Mouse (Mus musculus) thymus, adult 2 months (tissue): ENCODE results near the gene Spata17.

Experiments used
- CTCF ChIP-seq: fragments of 200-500 bp; IDR thresholded peaks from 2 replicates; pipeline ENCODE4 v1.5.1; 2012; ENCODE audit warnings: mild to moderate bottlenecking, control low read depth, low read length, moderate library complexity, borderline replicate concordance; ENCODE audit not compliant: control insufficient read depth, poor library complexity, insufficient read depth; ENCODE audit errors: extremely low read depth
- POLR2A ChIP-seq: fragments of 200-500 bp; IDR thresholded peaks from 2 replicates; pipeline ENCODE4 v1.6.1; 2012; ENCODE audit warnings: mild to moderate bottlenecking, low read length, control low read depth, moderate library complexity; ENCODE audit not compliant: control insufficient read depth, poor library complexity, insufficient read depth; ENCODE audit errors: extremely low read depth

DNA sequence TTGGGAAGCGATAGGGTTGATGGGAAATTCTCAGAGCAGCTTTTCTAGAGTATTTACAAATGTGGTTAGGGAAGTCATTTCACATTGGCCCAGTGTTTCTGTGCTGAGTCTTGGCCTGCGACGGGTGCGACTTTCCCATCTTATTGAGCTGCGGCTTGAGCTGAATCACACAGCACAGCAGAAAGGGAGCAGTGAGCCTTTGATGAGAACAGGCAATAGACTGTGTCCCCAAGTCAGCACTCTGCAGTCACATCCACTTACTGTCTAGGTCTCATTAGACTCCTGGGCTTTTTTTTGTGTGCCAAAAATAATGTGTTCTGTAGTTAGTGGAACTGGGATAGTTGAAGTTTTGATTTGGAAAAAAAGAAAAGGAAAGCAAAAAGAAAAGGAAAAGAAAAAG lies 15.0 kb upstream of the Spata17 start:
- no peak for TF ChIP-seq CTCF
- TF ChIP-seq POLR2A: no peak
